Mouse (Mus musculus) neural tube, embryonic 14.5 days (tissue): ENCODE measurements around the gene Kifc5b. TPM values are rescaled to one million over a fixed set of nuclear protein-coding genes. Genes with fewer than 3 reads are reported as not detected.

Experiments
- ATAC-seq: fragments of 200-750 bp; cut with Nextera tagmentation; 2 replicates; pipeline ENCODE4 v1.8.0; 2017; ENCODE audit warnings: low read depth, mild to moderate bottlenecking, moderate TSS enrichment, moderate library complexity
- H3K27ac ChIP-seq: fragments of 300-500 bp; sonication (generic); 2 replicates; pipeline ENCODE4 v1.5.1; 2014; ENCODE audit warnings: low read depth, mild to moderate bottlenecking, control low read depth, low read length, moderate library complexity, mixed read lengths
- H3K27me3 ChIP-seq: fragments of 300-500 bp; sonication (generic); 2 replicates; pipeline ENCODE4 v1.6.1; 2014; ENCODE audit warnings: low read length; ENCODE audit not compliant: control insufficient read depth, insufficient read depth
- H3K36me3 ChIP-seq: fragments of 300-500 bp; sonication (generic); 2 replicates; pipeline ENCODE4 v1.6.1; 2014; ENCODE audit warnings: low read length, mixed read lengths; ENCODE audit not compliant: control insufficient read depth, insufficient read depth
- H3K4me1 ChIP-seq: fragments of 300-500 bp; sonication (generic); 2 replicates; pipeline ENCODE4 v1.6.1; 2014; ENCODE audit warnings: low read length; ENCODE audit not compliant: control insufficient read depth, insufficient read depth
- H3K4me2 ChIP-seq: fragments of 300-500 bp; sonication (generic); 2 replicates; pipeline ENCODE4 v1.6.1; 2014; ENCODE audit warnings: mild to moderate bottlenecking, low read depth, low read length, control low read depth
- H3K4me3 ChIP-seq: fragments of 300-500 bp; sonication (generic); 2 replicates; pipeline ENCODE4 v1.5.1; 2014; ENCODE audit warnings: low read depth, low read length, control low read depth, mixed read lengths
- H3K9ac ChIP-seq: fragments of 300-500 bp; sonication (generic); replicated peaks from 2 replicates; pipeline ENCODE4 v1.6.1; 2014; ENCODE audit warnings: low read depth, mild to moderate bottlenecking, control low read depth, low read length, mixed read lengths
- H3K9me3 ChIP-seq: fragments of 300-500 bp; sonication (generic); 2 replicates; pipeline ENCODE4 v1.6.1; 2016; ENCODE audit warnings: low read length; ENCODE audit not compliant: control insufficient read depth
- WGBS: fragments of 180-500 bp; shearing (Covaris S2); extraction: QIAGEN DNeasy Blood & Tissue Kit; methylation state at CpG from one replicate; pipeline ENCODE4 v1.1.7; 2014; 5-methylcytosine and 5-hydroxymethylcytosine counted together
- polyA plus RNA-seq: library from polyadenylated mRNA; unstranded; fragments of >200 nt; fragmentation: Nextera tagmentation; extraction: Ambion mirVana; gene quantifications from 2 replicates; pipeline ENCODE4 v1.2.1, GENCODE M21; 2014

Gene Kifc5b
- polyA plus RNA-seq, 1 experiment from 2014 or later: 2.8 TPM

DNA sequence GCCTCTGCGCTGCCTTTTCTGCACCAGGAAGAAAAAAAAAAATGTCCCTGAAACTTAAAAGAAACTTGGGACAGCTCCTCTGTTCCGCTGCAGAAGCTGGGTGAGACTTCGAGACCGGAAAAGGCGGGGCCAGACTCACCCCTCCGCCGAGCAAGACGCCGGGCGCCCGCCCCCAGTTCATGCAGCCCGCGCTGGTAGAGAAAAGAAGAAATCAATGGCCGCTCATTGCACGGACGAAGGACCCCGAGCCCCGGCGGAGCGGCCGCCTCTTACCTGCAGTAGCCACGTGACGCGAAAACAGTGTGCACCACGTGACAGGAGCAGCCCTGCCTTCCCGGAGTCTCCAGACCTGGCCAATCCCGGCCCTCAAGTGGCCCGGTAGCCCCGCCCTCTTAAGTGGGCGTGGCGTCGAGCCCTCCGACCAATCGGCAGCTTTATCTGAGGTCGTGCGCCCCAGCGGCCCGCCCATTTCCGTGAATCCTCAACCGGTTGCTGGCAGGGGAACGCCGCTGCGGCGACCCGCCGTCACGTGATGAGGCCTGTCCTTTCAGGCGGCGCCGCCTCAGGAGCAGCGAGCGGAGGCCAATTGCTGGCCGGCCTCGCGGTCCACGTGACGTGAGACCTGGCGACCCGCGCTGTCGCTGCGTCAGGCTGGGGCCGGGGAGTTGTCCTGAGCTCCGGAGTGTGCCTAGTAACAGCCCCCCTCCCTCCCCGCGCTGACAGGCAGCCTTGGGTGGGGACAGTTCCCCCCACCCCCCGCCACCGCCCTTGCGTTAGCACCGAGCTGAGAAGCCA lies 22.5 kb downstream of the Kifc5b start, which contains the start of gene Cuta:
Gene Cuta (minus strand): TSS at position 392 of the 795 bp plus-strand sequence.
- Histone ChIP-seq H3K9ac (peak within 1 kb of the TSS; percentile 65), H3K4me2 (peak within 1 kb of the TSS; percentile 94), H3K4me1 (peaks cover 29% of the 10 kb centered on the region), H3K27me3 (no peaks in the 10 kb centered on the region), H3K27ac (peak within 1 kb of the TSS; percentile 96), H3K9me3 (no peaks in the 10 kb centered on the region), H3K4me3 (peak within 1 kb of the TSS; percentile 62), H3K36me3 (peaks cover 10% of the 10 kb centered on the region)
- ATAC-seq: peak; percentile 94
- WGBS: under 1% methylated on average over 64 of the region's 70 CpGs

- H3K27me3 ChIP-seq: no peaks in the 10 kb centered on the region
- no peaks in the 10 kb centered on the region for H3K9me3 ChIP-seq
- 3% methylated on average over 3 of the region's 3 CpGs for WGBS
- H3K4me3 ChIP-seq: peak overlapping the region; percentile 62
- ATAC-seq: no peak
- peak overlapping the region; percentile 96 for H3K27ac ChIP-seq
- peaks cover 28% of the 10 kb centered on the region for H3K4me1 ChIP-seq
- peak overlapping the region; percentile 65 for H3K9ac ChIP-seq
- peaks cover 10% of the 10 kb centered on the region for H3K36me3 ChIP-seq
- H3K4me2 ChIP-seq: peak overlapping the region; percentile 84
Measured at GRCm38 (mm10) chr17:26939973-26940300, 23.0 kb downstream of the Kifc5b start.

GRCm38 (mm10) chr17:26941031-26941789 lies 24.3 kb downstream of the Kifc5b start, which contains the start of gene Syngap1:
Syngap1 (plus strand) TSS chr17:26941253.
- H3K4me1 ChIP-seq: peaks cover 37% of the 10 kb centered on the region

DNA sequence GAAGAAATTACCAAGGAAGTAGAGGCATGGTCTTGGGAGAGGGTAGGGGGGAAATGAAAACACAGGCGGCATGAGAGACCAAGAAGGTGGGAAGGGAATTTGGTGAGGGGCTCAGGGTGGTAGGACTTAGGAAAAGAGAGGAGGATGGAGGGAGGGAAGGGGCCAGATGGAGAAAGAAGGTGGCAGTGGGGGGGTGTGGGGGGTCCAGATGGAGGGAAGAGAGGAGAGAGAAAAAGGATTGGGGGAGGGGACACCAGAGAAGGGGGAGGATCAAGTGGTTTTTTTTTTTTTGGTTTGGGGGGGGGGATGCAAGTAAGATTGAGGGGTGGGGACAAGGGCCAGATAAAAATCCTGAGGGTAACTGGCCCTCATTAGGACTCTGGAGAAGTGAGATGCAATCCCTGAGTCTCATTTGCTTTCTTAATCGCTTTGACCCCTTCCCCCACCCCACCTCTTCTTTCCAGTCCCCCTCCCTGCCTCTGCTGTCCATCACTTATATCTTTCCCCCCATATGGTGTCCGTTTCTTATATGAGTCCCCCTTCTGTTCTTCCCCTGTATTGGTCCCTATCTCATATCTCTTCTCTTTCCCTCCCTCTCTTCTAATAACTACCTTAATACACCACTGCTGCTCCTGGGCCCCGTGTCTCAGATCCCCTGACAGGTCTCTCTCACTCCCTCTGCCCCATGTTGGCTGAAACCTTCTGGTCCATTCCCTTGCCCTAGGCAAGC lies 25.1 kb downstream of the Kifc5b start:
- peak overlapping the region; percentile 84 for H3K4me2 ChIP-seq
- peak overlapping the region; percentile 96 for H3K27ac ChIP-seq
- no peak for ATAC-seq
- H3K36me3 ChIP-seq: no peaks in the 10 kb centered on the region
- H3K4me3 ChIP-seq: peak overlapping the region; percentile 62
- H3K27me3 ChIP-seq: no peaks in the 10 kb centered on the region
- H3K9ac ChIP-seq: peak overlapping the region; percentile 56
- WGBS: 9% methylated on average over 4 of the region's 4 CpGs
- H3K4me1 ChIP-seq: peaks cover 44% of the 10 kb centered on the region
- H3K9me3 ChIP-seq: no peaks in the 10 kb centered on the region

More at GRCm38 (mm10) chr17:26941031-26941789, 24.3 kb downstream of the Kifc5b start, which contains the start of gene Syngap1:
- WGBS: 3% methylated on average over 20 of the region's 24 CpGs
- H3K36me3 ChIP-seq: peaks cover 6% of the 10 kb centered on the region; the same call in 1 of the 2 replicates
- no peak for ATAC-seq
- peak within 1 kb of the TSS; percentile 96 for H3K27ac ChIP-seq
- H3K4me3 ChIP-seq: peak within 1 kb of the TSS; percentile 62
- H3K27me3 ChIP-seq: no peaks in the 10 kb centered on the region
- H3K9ac ChIP-seq: peak within 1 kb of the TSS; percentile 65
- peak within 1 kb of the TSS; percentile 84 for H3K4me2 ChIP-seq
- H3K9me3 ChIP-seq: no peaks in the 10 kb centered on the region

- H3K4me1 ChIP-seq: peaks cover 50% of the 10 kb centered on the region
- H3K4me2 ChIP-seq: peak overlapping the region; percentile 60
- peak overlapping the region; percentile 32 for H3K4me3 ChIP-seq
- peak overlapping the region; percentile 62 for H3K27ac ChIP-seq
- 26% methylated on average over 13 of the region's 13 CpGs for WGBS
- no peaks in the 10 kb centered on the region for H3K9me3 ChIP-seq
- peak overlapping the region; percentile 58 for H3K9ac ChIP-seq
- H3K27me3 ChIP-seq: no peaks in the 10 kb centered on the region
- no peak for ATAC-seq
- H3K36me3 ChIP-seq: no peaks in the 10 kb centered on the region
Measured at GRCm38 (mm10) chr17:26945824-26946495, 29.1 kb downstream of the Kifc5b start.

- H3K27ac ChIP-seq: peak overlapping the region; percentile 62
- peak overlapping the region; percentile 58 for H3K9ac ChIP-seq
- peaks cover 54% of the 10 kb centered on the region for H3K4me1 ChIP-seq
- H3K4me3 ChIP-seq: peak overlapping the region; percentile 32
- H3K9me3 ChIP-seq: no peaks in the 10 kb centered on the region
- H3K27me3 ChIP-seq: no peaks in the 10 kb centered on the region
- H3K36me3 ChIP-seq: no peaks in the 10 kb centered on the region
- ATAC-seq: 0 out of 2 replicates have a peak, but pooled peaks have one; percentile 13
- WGBS: under 1% methylated on average over 36 of the region's 37 CpGs
- H3K4me2 ChIP-seq: peak overlapping the region; percentile 60
Measured at GRCm38 (mm10) chr17:26946567-26946966, 29.7 kb downstream of the Kifc5b start.

- H3K9ac ChIP-seq: no peak overlapping the region; the same call in 1 of the 2 replicates
- peak overlapping the region; percentile 52 for H3K27ac ChIP-seq
- WGBS: 36% methylated on average over 12 of the region's 12 CpGs
- H3K4me2 ChIP-seq: peak overlapping the region; percentile 60
- no peak for ATAC-seq
- no peaks in the 10 kb centered on the region for H3K27me3 ChIP-seq
- H3K36me3 ChIP-seq: no peaks in the 10 kb centered on the region
- H3K9me3 ChIP-seq: no peaks in the 10 kb centered on the region
- H3K4me1 ChIP-seq: peaks cover 56% of the 10 kb centered on the region
- H3K4me3 ChIP-seq: no peak overlapping the region
Measured at GRCm38 (mm10) chr17:26947231-26948100, 30.6 kb downstream of the Kifc5b start.
